Mouse (Mus musculus) heart, adult 2 months (tissue): ENCODE measurements around the gene Slc25a21.

ENCODE experiments used
- CTCF ChIP-seq: fragments of 200-600 bp; IDR thresholded peaks from 2 replicates; pipeline ENCODE4 v1.8.1; 2022; ENCODE audit warnings: antibody characterized with exemption, mild to moderate bottlenecking, moderate library complexity
- EP300 ChIP-seq: fragments of 200-500 bp; IDR thresholded peaks from 2 replicates; pipeline ENCODE4 v1.6.1; 2011; ENCODE audit warnings: low read depth, low read length, control low read depth; ENCODE audit not compliant: insufficient read depth
- POLR2A ChIP-seq: fragments of 200-500 bp; IDR thresholded peaks from 2 replicates; pipeline ENCODE4 v1.6.1; 2011; ENCODE audit warnings: mild to moderate bottlenecking, low read depth, low read length, control low read depth; ENCODE audit not compliant: insufficient read depth

DNA sequence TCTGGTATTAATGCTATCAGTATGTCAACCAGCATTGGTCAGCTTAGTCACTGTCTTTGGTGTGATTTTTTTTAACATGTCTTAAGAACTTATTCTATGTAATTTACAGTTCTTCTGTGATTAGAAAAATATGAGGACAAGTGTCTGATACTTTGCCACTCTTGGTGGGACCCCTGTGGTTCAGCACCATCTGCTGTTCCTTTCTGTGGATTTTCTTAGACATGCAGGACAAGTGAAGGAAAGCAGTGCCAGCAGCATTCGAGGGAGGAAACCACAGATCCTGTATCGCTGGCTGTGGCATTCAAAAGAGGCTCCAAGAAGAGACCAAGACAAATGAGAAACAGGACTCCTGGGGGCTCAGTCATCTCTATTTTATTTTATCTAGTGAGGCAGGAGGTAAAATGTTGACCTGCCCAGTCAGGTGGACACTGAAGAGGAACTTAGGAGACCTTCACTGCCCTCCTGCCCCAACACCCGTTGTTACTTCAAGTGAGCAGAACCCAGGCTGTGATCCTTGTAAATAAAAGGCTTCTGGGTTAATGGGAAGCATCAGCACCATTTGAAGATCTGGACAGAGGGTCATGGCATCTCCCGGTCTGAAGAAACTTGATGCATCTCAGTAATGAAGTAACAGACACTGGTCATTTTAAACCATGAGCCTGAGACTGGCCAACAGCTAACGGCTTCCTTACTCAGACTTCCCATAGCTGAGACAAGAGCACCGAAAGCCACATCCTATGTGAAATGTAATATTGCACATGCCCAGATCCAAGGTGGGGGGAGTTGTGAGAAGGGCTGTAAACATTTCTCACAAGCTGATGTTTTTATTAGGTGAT lies 306.2 kb downstream of the Slc25a21 start:
- TF ChIP-seq POLR2A, result no peak
- no peak for TF ChIP-seq EP300
- no peak for TF ChIP-seq CTCF
